Mouse (Mus musculus): Measurements from ENCODE around the gene Arhgef6.

DNA sequence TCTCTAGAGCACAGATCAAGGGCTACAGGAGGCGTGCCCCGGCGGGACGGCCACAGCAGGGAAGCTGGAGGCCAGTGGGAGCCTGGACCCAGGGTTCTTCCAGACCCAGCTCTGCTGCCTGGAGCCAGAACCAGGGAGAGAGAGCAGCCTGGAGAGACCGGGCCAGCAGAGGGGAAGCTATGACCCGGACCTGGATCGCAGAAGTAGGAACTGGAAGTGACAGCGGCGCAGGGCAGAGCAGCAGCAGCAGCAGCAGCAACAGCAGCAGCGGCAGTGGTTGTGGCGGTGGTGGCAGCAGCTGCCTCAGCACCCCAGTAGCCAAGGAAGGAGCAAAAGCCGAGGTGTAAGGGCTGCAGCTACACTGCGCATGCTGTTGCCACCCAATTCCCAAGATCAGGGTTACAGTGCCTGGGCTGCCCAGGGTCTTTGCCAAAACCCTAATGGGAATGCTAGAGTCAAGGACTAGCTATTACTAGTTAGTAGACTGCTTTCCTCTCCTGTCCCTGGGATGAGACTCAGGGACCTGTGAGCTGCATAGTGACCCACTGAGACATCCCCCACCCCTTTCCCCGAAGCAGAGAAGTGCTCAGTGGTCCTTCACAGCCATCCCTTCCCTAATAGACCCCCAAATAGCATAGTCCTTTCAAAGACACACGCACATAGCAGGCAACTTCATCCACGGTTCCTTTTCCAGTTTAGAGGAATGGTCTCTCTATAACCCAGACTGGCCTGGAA, 11.9 kb downstream of the Arhgef6 start:
- TF ChIP-seq POLR2A (IDR thresholded peaks at IDR 0.05; ENCODE audit: borderline replicate concordance, low read depth, low read length) (no peak), CTCF (IDR thresholded peaks at IDR 0.05; ENCODE audit: low read depth, low read length) (no peak)
